Mouse (Mus musculus) naive thymus-derived CD4-positive, alpha-beta T cell, adult 2 months (primary cell): ENCODE data around the gene Fam241a.

ENCODE experiments used
- DNase-seq: peaks from one replicate; pipeline ENCODE4 v3.0.0-alpha.2; 2011; ENCODE audit warnings: low read depth

The Fam241a gene

DNA sequence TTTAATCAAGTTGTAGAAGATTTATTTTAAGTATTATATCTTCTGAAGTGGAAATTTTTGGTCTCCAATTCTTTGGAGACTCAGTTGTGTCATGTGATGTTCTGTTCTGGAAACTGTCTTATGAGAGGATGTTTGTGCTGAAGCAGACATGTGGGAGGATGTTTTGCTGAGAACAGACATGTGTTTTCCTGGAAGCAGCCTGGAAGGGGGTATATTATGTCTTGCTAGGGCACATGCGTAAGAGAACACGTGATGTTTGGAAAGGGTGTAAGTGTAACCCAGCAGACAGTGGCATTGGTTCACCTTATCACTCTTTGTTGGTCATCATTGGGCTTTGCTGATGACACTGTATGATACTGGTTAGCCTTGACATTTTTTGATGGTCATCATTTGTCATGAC lies 20.6 kb downstream of the Fam241a start:
- peak; percentile 31 for DNase-seq

DNA sequence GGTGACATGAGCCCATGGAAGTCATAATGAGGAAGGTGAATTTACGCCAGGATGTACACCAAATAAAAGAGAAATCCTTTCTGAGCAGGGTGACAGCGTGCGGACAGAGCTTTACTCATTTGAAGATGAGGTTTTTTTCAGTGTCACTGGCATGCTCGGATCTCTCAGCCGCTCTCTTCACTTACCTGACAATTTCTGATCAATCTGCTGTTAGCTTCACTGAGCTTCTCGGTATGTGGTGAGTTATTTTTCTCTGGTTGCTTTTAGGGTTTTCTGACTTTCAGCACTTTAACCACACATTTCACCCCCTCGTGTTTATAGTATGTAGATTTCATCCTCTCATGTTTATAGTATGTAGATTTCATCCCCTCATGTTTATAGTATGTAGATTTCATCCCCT lies 21.1 kb downstream of the Fam241a start:
- no peak for DNase-seq

DNA sequence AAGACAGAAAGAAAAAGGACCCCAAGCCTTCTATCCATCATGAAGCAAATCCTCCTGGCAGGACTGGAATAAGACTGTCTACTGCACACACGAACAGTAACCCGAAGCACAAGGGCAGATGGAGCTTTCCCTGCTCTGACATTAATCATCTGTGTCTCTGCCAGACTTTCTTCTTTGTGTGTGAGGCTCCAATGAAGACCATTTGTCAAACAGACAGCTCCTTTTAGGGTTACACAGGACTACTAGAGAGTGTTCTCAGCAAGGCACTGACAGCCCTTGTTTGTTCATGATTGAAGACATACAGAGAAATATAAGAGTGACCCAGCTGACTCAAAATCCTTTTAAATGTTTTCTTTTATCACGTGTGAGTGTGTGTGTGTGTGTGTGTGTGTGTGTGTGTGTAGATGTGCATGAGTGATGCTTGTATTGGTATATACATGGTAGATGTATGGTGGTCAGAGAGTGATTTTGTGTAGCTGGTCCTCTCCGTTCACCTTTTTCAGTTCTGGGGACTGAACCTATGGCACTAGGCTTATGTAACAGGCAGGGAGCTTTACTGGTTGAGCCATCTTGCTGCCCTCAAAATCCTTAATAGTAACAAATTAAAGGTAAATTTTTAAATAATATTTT lies 21.8 kb downstream of the Fam241a start:
- DNase-seq: no peak

DNA sequence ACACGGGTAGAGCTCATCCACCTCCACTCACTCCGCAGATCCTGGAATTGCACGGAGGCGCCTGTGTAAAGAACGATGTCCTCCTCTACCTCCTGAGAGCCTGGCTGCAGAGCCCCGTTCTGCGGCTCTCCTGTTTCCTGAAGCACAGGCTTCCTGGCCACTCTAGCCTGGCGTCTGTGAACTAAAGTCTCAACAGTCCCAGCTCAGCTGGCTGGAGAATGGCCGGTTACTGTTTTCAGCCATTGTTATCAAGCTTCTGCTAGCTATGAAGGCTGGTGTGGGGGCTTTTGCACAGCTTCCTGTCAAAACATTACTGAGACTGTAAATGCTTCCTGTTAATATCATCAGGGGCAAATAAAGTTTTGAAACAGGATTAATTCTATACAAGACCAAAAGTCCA lies 24.5 kb downstream of the Fam241a start:
- no peak for DNase-seq

DNA sequence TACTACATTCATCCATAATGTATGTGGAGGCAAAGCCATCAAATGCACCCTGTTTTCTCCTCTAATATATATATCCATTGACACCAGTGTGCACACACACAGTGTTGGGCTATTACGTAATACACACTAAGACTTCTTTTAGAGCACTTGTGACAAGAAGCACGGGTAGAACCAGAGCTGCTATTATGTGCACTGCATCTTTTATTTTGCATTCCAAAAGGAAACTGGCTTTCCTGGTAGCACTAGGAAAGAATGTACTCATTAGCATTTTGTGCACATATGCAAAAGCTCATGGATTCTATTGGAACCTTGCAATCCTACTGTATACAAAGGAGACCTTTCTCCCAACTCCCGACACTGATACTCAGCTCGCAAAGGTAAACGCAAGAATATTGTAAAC lies 27.2 kb downstream of the Fam241a start:
- no peak for DNase-seq

DNA sequence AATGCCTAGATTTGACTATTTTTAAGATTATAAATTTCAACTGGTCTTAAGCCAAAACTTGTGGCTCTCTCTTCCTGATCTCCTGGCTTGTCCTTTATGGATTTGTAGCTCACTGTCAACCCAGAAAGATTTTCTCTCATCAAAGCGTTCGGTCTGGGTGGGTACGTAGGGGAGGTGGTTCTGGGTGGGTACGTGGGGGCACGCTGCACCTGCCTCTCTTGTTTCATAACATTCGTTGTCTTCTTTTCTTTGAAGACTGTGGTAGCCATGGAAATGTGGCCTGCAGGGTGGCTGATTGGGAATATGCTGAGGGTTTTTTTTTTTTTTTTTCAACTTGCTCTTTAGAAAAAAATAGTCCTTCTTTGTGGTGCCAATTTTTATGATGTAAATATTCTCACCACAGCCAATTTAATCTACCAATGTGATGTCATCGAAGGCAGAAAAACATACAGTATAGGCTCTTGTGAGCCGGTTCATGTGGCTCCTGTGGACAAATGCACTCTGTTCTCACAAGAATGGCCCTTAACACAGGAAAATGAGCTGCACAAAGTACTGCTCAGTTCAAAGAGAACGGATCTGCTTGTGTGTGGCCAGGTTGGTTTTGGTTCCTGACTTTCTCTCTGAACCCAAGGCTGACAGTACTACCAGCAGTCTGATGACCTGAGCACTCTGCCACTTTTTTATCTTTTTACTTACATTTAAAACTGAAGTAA lies 27.9 kb downstream of the Fam241a start:
- peak; percentile 29 for DNase-seq

DNA sequence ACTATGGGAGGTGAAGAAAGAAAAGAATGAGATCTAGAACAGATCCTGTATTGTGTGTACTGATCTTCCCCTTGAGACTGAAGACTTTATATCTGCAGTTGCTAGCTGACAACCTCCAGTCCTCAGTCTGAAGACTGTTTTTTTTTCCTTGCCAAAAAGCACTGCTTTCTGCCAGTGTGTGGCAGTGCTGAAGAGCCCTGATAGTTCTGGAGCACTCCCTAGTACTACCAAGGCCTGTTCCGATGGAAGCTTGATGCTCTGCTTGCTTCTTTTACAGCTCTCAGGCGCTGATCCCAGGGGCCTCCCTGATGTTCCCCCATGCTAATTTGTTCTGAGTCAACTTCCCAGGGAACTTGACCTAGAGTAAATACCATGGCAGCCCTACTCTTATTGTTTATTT lies 31.9 kb downstream of the Fam241a start:
- no peak for DNase-seq

DNA sequence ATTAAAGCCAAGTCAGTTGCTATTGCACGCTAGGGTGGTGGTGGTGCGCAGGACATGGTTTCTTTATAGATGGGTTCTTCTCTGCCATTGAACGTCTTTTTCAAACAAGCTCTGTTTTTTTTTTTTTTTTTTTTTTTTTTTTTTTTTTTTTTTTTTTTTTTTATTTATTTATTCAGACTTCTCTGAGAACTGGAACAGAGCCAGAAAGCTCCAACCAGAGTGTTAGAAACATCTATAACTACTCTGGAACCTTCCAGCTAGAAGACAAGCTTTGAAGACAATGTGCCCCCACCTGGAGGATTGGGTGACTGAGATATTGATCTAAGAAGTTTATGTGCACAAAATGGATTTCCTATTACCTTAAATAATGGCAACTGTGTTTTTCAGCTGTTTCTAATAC lies 32.6 kb downstream of the Fam241a start:
- no peak for DNase-seq

DNA sequence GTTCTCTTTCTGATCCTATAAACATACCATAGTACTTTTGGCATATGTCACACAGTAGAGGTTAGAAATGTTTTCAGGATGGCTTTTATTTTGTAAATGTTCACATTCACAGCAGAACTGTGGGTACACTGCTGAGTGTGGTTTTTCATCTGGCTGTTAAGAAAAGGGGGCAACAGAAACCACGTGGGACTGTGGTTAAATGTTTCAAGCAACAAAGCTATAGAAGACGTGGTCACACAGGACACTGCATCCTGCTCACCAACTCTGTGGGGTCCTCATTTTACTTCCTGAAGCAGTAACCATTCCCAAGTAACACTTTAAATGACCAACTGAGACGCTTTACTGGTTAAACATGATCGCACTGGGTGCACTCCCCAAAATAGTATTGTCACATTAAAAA lies 33.6 kb downstream of the Fam241a start:
- no peak for DNase-seq

DNA sequence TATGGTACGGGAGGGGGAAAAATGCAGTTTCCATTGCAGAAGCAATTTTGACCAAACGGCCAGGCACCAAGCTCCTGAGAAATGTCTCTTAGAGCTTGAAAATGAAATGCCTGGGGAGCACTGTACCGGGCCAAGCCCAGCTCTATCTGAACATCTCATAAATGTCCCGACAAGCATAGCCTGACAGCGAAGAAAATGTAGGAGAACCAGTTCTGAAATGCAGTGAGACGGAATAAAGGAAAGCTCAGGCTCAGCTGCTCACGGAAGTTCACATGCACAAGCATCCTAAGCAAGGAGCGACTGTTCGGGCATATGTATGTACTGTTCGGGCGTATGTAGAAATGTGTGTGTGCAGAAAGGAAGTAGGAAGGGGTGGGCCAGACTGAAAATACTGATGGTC lies 34.8 kb downstream of the Fam241a start:
- no peak for DNase-seq

DNA sequence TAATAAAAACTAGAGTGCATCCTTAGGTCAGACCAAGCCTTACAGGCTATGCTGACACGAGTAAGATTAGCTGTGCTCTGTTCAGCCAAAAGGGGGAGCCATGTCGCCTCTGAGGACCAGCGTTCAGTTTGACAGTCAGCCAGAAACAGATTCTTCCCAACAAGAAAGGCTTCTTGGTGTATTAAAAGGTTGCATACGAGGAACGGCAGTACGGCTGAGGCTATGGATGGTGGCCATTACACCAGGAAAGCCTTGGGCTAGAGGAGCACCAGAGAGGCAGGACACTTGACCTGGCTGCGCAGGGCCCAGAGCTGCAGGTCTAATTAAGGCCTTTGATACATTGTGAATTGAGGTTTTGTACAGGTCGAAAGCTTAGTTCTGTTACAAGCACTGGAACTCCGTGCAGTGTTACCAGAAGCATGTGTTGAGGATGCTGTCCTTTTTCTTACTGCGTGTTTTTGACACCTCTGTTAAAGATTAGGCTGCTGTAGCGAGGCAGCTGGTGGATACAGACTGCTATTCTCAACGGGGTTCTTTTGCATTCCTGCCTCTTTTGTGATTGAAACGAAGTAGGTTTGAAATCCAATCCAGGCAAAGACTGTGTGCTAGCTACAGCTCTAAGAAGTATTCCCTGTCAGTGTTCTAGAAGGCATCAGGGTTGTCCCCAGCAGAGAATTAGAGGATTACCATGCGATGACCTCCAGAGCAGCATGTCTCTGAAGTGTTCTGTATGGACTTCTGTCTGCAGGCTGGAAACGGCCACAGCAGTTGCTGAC lies 42.5 kb downstream of the Fam241a start:
- peak; percentile 78 for DNase-seq

DNA sequence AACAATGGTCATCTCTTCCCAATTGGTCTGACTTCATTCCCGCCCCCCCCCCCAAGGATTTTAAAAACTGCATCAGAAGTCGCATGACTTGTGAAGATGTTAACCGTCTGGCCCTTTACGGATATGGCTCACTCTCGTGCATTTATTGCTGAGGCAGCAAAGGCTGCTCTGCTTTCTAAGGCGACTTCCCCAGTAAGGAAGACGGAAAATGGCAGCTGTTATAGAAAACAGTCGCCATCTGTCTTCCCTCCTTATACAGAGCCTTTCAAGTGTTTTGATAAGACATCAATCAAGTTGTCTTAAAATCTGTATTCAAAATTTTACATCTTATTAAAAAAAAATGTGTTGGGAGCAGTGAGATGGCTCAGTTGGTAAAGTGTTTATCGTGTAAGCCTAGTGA lies 43.4 kb downstream of the Fam241a start:
- DNase-seq: no peak

DNA sequence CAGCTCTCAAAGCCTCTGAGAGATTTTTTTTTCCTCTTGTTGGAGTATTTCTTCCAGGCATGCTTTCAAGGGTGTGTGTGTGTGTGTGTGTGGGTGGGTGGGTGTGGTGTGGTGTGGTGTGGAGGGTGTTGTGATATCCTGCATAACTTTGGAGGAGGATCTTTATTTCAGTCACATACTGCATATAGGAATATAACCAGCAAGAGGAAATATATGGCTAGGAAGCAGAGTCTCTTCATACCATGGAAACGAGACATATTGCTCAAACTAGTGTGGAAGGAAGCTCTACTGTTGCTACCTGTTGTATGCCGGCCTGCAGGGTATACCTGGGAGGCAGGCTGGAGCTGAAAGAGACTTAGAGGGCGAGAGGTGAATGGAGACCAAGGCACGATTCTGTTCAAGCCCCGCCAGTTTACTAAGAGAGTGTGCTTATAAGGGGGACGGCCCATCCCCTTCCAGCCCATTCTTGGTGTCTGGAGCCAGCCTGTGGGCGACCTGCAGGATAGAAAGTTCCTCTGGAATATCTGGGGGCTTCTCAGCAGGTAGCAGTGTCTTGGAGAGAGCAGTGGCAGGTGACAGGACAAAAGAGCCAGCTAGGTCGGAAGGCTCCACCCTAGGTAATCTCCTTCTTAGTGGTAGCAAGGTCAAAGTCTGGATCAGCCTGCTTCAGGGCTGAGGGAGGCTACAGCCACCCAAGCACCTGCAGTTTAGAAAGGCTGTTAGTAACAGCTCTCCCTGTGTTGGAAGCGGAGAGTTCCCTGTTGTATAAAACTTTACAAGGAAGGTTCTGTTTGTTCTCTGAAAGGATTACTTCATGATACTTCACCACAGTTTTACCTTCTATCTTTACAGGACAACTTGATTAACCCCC lies 45.1 kb downstream of the Fam241a start:
- DNase-seq: no peak

DNA sequence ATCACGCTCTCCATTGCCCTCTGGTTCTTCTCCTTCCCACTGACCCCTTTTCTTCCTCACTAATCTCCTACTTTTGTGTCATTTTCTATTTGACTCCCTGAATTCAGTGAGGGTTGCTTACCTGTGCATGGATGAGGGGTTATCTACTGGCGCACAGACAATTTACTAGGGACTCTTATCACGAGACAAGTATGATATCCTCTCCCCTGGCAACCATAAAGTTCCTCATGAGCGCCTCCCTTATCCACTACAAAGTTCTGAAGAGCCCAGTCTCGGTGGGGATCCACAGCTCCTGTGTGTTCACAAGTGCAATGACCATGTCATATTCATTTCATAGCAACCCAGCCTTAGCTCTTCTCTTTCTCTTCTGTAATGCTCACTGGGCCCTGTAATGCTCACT lies 46.2 kb downstream of the Fam241a start:
- DNase-seq: no peak

DNA sequence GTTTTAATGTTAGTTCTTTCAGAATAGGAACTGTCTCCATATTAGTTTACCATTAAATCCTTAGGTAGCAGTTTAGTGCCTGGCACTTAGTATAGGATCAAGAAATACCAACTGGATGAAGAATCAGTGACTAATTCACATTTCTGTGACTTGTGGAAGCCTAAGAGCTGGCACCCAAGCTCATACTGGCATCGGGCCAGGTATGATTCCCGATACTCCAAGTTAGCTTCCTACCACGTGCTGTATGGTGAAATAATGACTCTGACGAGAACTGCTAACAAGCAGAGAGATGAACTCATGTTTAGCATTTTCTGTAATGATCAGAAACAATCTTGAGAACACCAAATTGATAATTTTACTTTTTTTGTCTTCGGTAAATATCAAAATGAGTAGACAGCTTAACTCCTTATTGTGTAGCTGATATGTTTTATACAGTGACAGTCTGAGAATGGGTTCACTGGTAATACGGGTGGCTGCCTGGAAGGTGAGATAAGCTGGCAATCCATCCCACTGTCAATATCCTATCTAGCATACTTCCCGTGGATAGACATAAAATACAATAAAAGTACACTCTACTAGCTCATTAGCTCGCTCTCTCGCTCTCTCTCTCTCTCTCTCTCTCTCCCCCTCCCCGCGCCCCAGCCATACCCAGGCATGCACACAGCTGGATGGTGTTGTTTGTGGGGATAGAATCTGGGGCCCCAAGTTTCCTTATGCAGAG lies 47.9 kb downstream of the Fam241a start:
- no peak for DNase-seq

DNA sequence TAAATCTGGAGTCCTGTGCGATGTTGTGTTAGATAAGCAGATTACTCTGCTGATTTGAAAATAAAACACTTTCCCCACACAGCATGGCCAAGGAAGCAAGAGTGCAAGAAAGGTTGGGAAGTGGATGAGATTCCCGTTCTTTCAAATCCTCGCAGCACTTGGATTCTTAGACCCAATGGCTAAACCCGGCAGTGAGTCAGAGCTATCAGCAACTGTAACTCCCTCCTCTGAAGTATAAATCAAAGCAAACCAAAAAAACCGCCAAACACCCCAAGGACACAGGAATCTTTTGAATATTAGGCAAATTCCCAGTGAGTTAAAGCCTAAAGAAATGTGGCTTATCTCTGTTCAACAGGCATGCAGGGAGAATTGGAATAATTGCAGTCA lies 52.2 kb downstream of the Fam241a start:
- no peak for DNase-seq

DNA sequence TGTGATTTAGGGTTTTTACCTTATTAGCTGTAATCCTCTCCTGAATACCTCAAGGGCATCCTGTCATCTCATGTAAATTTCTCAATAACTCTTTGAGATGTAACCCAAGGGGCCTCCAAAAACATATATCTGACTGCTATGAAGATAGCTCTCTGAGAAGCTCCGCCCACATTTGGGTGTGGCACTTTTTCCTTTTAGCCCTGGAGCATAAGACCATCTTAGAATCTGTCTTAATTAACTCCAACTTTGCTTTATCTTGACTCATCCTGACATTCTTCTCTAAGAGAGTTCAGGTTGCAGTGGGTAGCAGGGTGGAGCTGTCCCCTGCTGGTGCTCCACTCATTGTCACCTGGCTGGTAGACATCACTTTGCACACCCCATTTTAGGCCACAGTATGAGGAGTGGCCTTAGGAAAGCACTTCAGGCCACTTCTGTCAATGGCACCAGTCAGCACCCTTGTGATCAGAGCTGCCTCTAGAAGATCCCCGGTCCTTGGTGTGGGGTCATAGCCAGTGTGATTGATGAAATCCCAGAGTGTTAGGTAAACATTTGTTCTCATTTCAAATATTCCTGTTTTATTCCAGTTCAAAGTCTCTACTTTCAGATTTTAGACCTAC lies 52.7 kb downstream of the Fam241a start:
- no peak for DNase-seq

DNA sequence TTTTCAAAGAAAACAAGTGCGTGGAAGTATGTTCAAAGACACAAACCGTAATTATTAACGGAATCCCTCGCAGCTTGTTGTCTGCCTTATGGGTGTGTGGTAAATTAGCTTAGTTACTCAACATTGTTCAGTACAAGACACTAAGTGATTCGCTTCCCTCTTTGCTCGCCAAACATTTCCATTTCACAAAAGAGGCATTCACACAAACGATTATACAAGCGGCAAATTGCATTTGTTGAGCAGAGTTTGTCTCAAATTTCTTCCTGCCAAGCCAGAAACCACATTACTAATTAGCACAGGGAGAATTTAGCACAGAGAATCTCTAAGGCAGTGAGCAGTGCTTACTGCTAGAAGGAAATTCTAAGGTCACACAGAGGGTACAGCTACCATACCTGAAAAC lies 54.2 kb downstream of the Fam241a start:
- DNase-seq: no peak

DNA sequence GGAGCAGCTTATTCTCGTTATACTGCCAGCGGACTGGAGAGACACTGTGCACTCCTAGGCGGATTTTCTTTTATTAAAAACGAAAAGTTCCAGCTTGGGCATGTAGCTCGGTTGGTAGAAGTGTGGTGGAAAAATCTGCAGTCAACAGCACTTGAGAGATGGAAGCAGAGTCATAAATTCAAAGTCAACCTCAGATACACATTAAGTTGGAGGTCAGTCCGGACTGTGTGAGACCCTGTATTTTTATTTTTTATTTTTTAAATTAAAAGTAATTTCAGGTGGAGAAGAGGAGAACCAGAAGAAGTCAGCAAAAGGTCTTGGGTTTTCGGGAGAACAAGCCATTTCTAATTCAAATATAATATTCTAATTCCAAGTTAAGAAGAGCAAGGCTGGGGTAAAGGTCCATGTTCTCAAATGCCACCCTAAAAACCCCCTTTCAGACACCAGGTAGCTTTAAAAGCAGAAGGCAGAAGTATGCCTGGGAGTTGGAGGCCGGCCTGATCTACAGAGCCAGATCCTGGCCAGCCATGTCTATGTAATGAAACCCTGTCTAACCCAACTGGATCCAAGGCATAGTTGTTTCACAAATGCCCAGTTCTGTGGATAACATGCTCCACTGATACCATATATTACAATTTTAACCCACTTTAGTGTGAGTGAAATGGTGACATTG lies 58.0 kb downstream of the Fam241a start:
- no peak for DNase-seq

DNA sequence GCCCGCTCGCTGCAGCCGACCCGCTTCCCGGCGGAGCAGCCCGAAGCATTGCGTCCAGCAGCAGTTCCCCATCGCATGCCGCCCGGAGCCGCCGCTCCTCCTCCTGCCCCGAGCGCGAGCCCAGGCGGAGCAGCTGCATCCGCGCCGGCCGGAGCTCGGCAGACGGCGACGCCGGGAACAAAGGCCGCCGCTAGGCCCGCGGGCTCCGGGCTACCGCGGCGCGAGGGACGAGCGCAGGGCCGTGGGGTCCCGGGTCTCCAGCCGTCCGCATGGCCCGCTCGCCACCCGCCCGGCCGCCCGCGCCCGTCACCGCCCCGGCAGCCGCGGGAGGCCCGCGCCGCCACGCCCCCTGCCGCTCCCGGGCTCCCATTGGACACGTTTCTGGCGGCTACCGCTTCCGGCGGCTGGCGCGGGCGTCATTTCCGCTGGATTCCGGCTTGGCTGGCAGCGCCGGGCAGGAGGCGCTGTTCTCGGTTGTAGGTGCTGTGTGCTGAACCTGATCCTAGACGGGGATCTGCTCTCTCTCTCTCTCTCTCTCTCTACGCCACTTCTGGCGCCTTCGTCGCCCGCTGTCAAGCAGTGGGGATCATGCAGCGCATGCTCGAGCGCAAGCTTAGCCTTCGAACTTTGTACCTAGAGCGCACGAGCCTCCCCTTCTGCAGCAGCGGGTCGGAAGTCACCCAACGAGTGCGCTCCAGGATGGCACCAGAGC lies 58.8 kb downstream of the Fam241a start, which contains the start of gene Ap1ar:
TSS of gene Ap1ar (minus strand) at position 370 of the 712 bp plus-strand sequence.
- DNase-seq: peak; percentile 97
